Mouse (Mus musculus) MEL (cell line): ENCODE results near the gene Pabpc1l.

Source experiments
- CHD2 ChIP-seq: IDR thresholded peaks from 2 replicates; pipeline ENCODE4 v1.6.1; 2011; ENCODE audit warnings: low read length, improper control_type of control experiment
- CTCF ChIP-seq, 3 experiments: IDR thresholded peaks in 2 of 3; conservative IDR thresholded peaks in 1 of 3; 2 replicates each; pipeline ENCODE4 v1.5.1; 2011 to 2012; ENCODE audit warnings: low read length in 3 of 3, low read depth in 2 of 3, mild to moderate bottlenecking in 2 of 3, improper control_type of control experiment in 1 of 3, inconsistent platforms in 1 of 3, mixed read lengths in 1 of 3, moderate library complexity in 1 of 3; ENCODE audit not compliant: control insufficient read depth in 1 of 3, insufficient read depth in 1 of 3, poor library complexity in 1 of 3, severe bottlenecking in 1 of 3
- EP300 ChIP-seq, 2 experiments: IDR thresholded peaks; 2 replicates each; pipeline ENCODE4 v1.6.1; 2011; ENCODE audit warnings: improper control_type of control experiment in 2 of 2, low read length in 2 of 2, low read depth in 1 of 2, mild to moderate bottlenecking in 1 of 2
- MAFK ChIP-seq: IDR thresholded peaks from 2 replicates; pipeline ENCODE4 v1.6.1; 2011; ENCODE audit warnings: low read depth, mild to moderate bottlenecking, low read length, improper control_type of control experiment, borderline replicate concordance
- MAX ChIP-seq: IDR thresholded peaks from 2 replicates; pipeline ENCODE4 v1.6.1; 2011; ENCODE audit warnings: low read length, improper control_type of control experiment
- MAZ ChIP-seq: IDR thresholded peaks from 2 replicates; pipeline ENCODE4 v1.6.1; 2012; ENCODE audit warnings: low read depth, mild to moderate bottlenecking, inconsistent platforms, low read length, improper control_type of control experiment
- MEF2A ChIP-seq: IDR thresholded peaks from 2 replicates; pipeline ENCODE4 v1.6.1; 2014; ENCODE audit warnings: low read depth, mild to moderate bottlenecking, inconsistent platforms, low read length, improper control_type of control experiment; ENCODE audit not compliant: poor library complexity, insufficient replicate concordance, severe bottlenecking; ENCODE audit errors: extremely low read depth
- NELFE ChIP-seq: IDR thresholded peaks from 2 replicates; pipeline ENCODE4 v1.6.1; 2011; ENCODE audit warnings: low read depth, low read length, improper control_type of control experiment
- POLR2A ChIP-seq, 2 experiments: IDR thresholded peaks; 2 replicates each; pipeline ENCODE4 v1.6.1; 2011 to 2012; ENCODE audit warnings: low read length in 2 of 2, mild to moderate bottlenecking in 2 of 2, control low read depth in 1 of 2, improper control_type of control experiment in 1 of 2, low read depth in 1 of 2, moderate library complexity in 1 of 2; ENCODE audit not compliant: control insufficient read depth in 1 of 2, insufficient read depth in 1 of 2, poor library complexity in 1 of 2
- POLR2AphosphoS2 ChIP-seq: IDR thresholded peaks from 2 replicates; pipeline ENCODE4 v1.6.1; 2011; ENCODE audit warnings: low read length, improper control_type of control experiment
- SIN3A ChIP-seq: IDR thresholded peaks from 2 replicates; pipeline ENCODE4 v1.6.1; 2012; ENCODE audit warnings: low read length, improper control_type of control experiment, inconsistent platforms
- SMC3 ChIP-seq: IDR thresholded peaks from 2 replicates; pipeline ENCODE4 v1.6.1; 2011; ENCODE audit warnings: low read depth, low read length, improper control_type of control experiment
- ZMIZ1 ChIP-seq: IDR thresholded peaks from 2 replicates; pipeline ENCODE4 v1.6.1; 2012; ENCODE audit warnings: low read depth, mild to moderate bottlenecking, inconsistent platforms, low read length, improper control_type of control experiment, moderate library complexity

- TF ChIP-seq CTCF (IDR thresholded peaks at IDR 0.05 in 2 of 3, conservative IDR thresholded peaks at IDR 0.05 in 1 of 3; ENCODE audit: control insufficient read depth in 1 of 3, insufficient read depth in 1 of 3, low read depth in 2 of 3, low read length in 3 of 3, poor library complexity in 1 of 3, severe bottlenecking in 1 of 3), result no peak
- TF ChIP-seq POLR2AphosphoS2, result no peak
- TF ChIP-seq MAZ, result no peak
- TF ChIP-seq MAX, result no peak
- TF ChIP-seq SIN3A, result no peak
- no peak for TF ChIP-seq POLR2A (IDR thresholded peaks at IDR 0.05; ENCODE audit: control insufficient read depth in 1 of 2, insufficient read depth in 1 of 2, low read depth in 1 of 2, low read length in 2 of 2, poor library complexity in 1 of 2)
- no peak for TF ChIP-seq MAFK
- TF ChIP-seq CHD2, result no peak
- TF ChIP-seq EP300 (IDR thresholded peaks at IDR 0.05; ENCODE audit: low read depth in 1 of 2, low read length in 2 of 2), result no peak
- TF ChIP-seq MEF2A, result no peak
- TF ChIP-seq SMC3, result no peak
- no peak for TF ChIP-seq ZMIZ1
- TF ChIP-seq NELFE, result no peak
Measured at GRCm38 (mm10) chr2:164002637-164003036, 22.6 kb upstream of the Pabpc1l start.
